Mouse (Mus musculus): ENCODE data around the gene Zfp526.
A peak's percentile ranks its signal among the peaks of the same experiment; 100 is the strongest.

Zfp526 gene

DNA sequence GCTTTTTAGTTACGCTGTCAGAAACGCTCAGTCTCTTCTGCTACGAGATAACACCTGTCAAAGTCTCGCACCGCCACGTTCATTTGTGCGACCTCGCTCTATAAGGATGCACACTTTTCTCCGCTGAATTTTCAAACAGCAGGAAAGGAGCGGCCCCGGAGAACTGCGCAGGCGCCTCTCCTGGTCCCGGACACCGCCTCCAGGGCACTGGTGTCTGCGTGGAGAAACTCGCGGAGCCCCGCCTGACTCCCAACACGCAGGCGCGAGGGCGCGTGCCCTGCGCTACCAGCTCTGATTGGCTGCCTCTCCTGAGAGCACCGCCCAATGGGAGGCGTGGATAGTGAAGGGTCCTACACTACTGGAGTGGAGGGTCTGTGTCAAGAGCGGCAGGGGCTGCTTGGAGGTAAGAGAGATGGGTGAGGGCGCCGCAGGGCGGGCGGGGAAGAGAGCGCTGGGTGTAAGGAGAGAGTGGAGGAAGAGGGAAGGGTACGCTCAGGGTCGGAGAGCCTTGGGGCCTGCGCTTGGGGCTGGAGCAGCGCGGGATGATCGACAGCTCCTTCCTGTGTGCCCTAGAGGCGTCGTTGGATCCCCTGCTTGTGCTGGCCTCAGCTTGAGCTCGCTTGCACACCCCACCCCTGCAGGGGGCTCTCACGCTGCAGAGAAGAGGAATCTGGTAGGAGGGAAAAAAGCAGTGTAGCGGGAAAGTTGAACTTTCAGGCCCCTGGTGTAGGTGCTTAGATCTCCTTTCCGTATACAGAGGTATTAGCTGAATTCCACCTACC is at the start of gene Zfp526:
TSS of gene Zfp526 (plus strand) at position 324 of the 782 bp plus-strand sequence.
- DNase-seq (ENCODE audit: low spot score) = peak; percentile 96

DNA sequence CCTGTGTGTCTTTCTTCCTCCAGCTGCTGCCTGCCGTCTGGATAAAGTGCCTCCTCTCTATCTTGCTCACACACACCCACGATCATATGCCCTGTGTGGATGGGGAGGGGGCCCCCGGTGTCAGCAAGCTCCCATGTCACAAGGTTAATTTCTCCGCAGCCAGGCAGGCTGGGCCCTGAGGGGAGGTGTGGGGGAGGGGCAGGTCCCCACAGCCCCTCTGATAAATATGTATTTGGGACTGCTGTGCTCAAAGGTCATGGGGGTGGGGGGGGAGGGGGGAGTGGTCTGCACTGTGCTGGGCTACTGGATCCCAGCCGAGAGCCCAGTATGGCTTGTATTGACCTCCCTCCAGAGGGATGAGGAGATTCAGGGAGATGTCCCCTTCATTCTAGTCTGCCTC is 48.6 kb upstream of the Zfp526 start:
- no peak for DNase-seq (ENCODE audit: low spot score)

- DNase-seq (ENCODE audit: low spot score) = no peak
Observed at GRCm38 (mm10) chr7:25174343-25174742, 46.9 kb upstream of the Zfp526 start.

DNA sequence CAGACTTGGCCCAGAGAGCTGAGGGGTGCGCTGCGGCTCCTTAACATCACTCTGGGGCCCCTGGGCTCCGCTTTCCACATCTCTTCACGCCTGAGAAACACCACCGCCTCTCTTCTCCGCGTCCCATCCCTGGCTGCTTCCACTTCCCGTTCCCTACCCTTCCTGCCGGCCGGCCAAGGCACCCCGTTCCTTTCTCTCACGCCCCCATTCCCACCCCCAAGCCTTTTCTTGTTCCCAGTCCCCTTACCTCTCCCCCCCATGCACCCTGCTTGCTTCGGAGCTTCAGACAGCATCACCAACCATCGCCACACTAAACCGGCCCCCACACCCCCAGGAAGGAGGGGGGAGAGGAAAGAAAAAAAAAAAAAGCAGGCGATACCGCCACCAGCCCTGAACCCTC is 42.9 kb upstream of the Zfp526 start:
- DNase-seq (ENCODE audit: low spot score) = no peak

- no peak for DNase-seq (ENCODE audit: low spot score)
Observed at GRCm38 (mm10) chr7:25178787-25179605, 42.2 kb upstream of the Zfp526 start.

GRCm38 (mm10) chr7:25179606-25180161 is 41.5 kb upstream of the Zfp526 start, which contains the start of gene Pou2f2:
Gene Pou2f2 (minus strand): TSS chr7:25179726.
- DNase-seq (ENCODE audit: low spot score) = peak; percentile 72

DNA sequence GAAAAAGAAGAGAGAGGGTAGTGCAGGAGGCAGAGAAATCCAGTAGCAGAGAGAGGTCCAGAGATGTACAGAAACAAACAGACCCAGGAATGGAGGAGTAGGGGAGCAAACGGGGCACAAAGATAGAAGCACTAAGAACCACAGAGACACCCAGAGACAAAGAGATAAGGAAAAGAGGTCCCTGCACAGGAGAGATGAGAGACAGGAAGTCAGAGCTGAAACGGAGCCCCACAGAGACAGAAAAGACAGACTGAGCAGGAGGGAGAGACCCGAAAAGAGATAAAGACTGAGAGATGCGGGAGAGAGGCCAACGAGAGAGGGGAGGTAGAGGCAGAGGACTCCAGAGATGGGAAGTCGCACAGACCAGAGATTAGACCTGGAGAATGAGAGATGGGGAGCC is 40.7 kb upstream of the Zfp526 start:
- DNase-seq (ENCODE audit: low spot score) = no peak

DNA sequence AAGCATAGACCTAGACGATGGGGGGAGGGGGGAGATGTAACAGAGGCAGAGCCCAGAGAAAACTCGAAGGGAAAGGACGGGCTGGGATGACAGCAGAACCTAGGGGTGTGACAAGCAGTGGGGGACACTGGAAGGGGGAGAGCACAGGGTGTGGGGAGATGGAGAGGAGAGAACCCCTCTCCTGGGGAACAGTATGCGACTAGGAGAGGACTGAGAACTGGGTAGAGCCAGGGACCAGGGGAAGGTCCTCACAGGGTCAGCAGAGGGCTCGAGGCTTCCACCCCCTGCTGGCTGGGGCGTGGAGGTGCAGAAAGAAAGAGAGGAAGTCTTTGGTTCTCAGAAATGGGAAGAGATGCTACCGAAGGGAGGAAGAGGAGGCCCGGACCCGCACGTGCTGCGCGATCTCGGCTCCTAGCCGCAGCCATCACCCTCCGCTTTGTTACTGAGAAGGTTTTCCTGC is 39.9 kb upstream of the Zfp526 start:
- peak; percentile 60 for DNase-seq (ENCODE audit: low spot score)

- no peak for DNase-seq (ENCODE audit: low spot score)
Observed at GRCm38 (mm10) chr7:25181814-25182213, 39.4 kb upstream of the Zfp526 start.

- DNase-seq (ENCODE audit: low spot score) = no peak
Observed at GRCm38 (mm10) chr7:25184091-25184490, 37.1 kb upstream of the Zfp526 start.

GRCm38 (mm10) chr7:25187662-25188650 is 33.3 kb upstream of the Zfp526 start:
- DNase-seq (ENCODE audit: low spot score) = peak; percentile 91

GRCm38 (mm10) chr7:25190806-25191205 is 30.4 kb upstream of the Zfp526 start:
- no peak for DNase-seq (ENCODE audit: low spot score)

GRCm38 (mm10) chr7:25192110-25192509 is 29.1 kb upstream of the Zfp526 start:
- DNase-seq (ENCODE audit: low spot score) = no peak

GRCm38 (mm10) chr7:25195148-25195547 is 26.1 kb upstream of the Zfp526 start:
- no peak for DNase-seq (ENCODE audit: low spot score)

DNA sequence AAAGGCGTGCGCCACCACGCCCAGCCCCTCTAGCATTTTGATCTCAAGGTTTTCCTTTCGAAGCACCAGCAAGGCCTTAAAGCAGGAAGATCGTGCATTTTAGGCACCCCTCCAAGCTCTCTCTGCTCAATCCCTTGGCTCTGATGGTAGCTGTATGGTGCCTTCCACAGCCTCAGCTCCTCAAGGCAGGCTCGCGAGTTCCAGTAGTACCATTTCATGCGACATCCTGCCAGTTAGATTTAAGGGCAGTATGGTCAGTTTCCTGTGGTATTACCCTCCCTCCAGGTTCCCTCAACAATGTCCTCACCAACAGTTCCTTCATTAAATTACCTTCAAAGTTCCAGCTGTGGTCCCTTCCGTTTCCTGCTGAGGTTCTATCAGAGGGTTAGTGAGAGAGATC is 25.1 kb upstream of the Zfp526 start:
- DNase-seq (ENCODE audit: low spot score) = no peak

GRCm38 (mm10) chr7:25197384-25198018 is 23.7 kb upstream of the Zfp526 start:
- DNase-seq (ENCODE audit: low spot score) = no peak

GRCm38 (mm10) chr7:25203624-25204023 is 17.6 kb upstream of the Zfp526 start:
- peak; percentile 37 for DNase-seq (ENCODE audit: low spot score)

GRCm38 (mm10) chr7:25205355-25206093 is 15.7 kb upstream of the Zfp526 start:
- no peak for DNase-seq (ENCODE audit: low spot score)

- DNase-seq (ENCODE audit: low spot score) = peak; percentile 48
Observed at GRCm38 (mm10) chr7:25206094-25206830, 15.0 kb upstream of the Zfp526 start.

All from testis, postnatal 10 days (tissue).